Mouse (Mus musculus): Measurements from ENCODE around the gene Sqstm1.
A peak's percentile ranks its signal among the peaks of the same experiment; 100 is the strongest.

The Sqstm1 gene

DNA sequence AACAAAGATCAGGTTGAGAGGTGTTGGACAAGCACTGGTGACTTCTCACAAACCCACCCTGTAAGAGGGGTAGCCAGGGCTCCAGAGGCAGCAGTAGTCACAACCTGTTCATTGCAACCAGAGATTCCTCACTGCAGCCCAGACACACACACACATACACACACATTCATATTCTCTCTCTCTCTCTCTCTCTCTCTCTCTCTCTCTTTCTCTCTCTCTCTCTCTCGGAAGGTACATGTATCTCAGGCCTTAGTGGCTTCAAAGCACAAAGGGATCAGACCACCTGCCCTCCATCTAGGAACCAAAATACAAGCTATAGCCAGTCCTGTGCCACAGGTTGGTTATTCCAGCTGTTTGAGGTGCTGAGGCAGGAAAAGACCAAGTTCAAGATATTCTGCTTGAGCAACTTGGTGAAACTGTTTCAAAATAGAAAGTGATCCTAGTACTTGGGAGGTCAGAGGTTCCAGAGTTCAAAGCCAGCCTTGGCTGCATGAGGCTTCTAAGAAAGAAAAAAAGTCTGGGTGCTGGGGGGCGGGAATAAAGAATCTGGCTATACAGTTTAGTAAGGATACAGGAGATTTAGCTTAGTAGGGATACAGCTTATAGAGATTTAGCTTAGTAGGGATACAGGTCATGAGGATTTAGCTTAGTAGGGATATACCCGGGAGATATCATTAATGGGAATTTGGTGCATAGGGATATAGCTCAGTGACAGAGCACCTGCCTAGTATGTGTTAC is 864 bp upstream of the Sqstm1 start:
- no peak for DNase-seq (ENCODE audit: low read depth, low spot score)

DNA sequence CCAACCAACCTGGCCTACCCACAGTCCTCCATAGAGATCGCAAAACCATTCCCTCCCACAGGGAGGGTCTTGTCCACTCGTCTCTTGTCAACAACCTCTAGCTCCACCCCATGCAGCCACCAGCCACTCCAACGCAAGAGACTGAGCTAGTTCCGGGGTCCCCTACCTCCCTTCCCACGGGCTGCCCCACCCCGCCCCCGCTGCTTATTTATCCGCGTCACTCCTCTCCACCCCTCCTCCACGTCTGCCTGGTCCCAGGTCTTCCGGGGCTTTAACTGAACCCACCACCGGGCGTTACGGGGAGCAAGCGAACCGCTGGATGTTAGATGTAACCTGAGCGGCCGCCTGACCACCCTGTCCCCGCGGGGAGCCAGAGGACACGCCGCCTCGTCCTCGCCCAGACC is 524 bp downstream of the Sqstm1 start:
- peak; percentile 91 for DNase-seq (ENCODE audit: low read depth, low spot score)

DNA sequence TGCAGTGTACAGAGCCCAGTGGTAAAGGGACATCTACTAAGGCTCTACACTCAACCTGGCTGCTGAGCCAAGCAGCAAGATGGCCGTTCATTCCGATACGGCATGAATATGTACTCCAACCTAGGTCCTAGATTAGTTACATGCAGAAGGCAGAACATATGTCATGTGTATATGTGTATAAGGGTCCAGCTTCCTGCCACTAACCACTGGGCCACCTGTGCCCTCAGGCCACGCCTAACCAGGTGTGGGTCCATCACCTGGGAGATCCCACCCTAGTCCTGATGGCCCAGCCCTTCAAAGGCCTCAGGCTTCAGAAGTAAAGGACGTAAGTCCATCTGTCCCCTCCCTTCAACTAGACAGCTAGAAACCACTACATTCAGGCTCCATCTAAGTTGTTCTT is 2.6 kb downstream of the Sqstm1 start:
- no peak for DNase-seq (ENCODE audit: low read depth, low spot score)

DNA sequence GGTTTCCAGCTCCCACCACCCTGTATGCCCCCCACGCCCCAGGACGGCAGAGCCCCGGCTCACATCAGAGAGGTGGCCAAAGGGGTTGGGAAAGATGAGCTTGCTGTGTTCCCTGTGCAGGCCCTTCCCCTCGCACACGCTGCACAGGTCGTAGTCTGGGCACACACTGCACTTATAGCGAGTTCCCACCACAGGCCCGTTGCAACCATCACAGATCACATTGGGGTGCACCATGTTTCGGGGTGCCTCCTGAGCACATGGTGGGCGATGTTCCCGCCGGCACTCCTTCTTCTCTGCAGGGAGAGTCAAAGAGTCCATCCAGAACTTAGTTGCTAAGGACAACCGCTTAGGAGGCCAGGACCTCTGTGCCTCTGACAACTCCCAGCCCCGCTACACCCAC is 3.3 kb downstream of the Sqstm1 start:
- no peak for DNase-seq (ENCODE audit: low read depth, low spot score)

GRCm38 (mm10) chr11:50206037-50206436 is 4.6 kb downstream of the Sqstm1 start:
- no peak for DNase-seq (ENCODE audit: low read depth, low spot score)

GRCm38 (mm10) chr11:50205434-50205833 is 5.2 kb downstream of the Sqstm1 start:
- no peak for DNase-seq (ENCODE audit: low read depth, low spot score)

GRCm38 (mm10) chr11:50203302-50203827 is 7.3 kb downstream of the Sqstm1 start:
- DNase-seq (ENCODE audit: low read depth, low spot score): no peak

DNA sequence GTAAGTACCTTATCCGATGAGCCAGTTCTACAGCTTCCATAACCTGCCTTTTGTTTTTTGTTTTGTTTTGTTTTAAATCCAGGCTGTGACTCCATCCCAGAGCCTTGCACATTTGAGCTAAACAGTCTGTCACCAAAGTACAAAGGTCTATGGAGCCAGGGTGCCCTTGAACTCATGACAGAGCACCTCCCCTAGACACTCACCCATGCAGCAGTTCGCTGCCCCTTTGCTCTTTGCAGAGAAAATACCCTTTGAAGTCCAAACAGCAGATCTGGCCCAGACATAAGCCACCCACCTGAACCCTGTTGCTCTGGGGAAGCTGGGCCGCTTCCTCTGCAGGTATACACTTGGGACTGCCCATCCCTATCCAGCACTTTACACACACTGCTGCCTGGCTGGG is 9.0 kb downstream of the Sqstm1 start:
- no peak for DNase-seq (ENCODE audit: low read depth, low spot score)

DNA sequence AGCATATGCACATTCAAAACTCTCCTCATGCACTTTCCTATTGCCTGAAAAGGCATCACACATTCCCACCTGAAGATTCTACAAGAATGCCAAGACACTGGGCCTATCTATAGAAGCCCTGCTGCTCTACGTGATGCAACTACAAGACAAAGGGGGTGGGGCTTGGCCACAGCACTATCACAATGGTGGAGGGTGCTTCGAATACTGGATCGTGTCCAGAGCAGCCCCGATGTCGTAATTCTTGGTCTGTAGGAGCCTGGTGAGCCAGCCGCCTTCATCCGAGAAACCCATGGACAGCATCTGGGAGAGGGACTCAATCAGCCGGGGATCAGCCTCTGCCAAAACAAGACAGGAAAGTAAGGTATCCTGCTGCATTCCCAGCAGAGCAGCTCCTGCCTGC is 10.0 kb downstream of the Sqstm1 start:
- no peak for DNase-seq (ENCODE audit: low read depth, low spot score)

GRCm38 (mm10) chr11:50198916-50199315 is 11.7 kb downstream of the Sqstm1 start:
- no peak for DNase-seq (ENCODE audit: low read depth, low spot score)

GRCm38 (mm10) chr11:50198219-50198846 is 12.3 kb downstream of the Sqstm1 start:
- no peak for DNase-seq (ENCODE audit: low read depth, low spot score)

DNA sequence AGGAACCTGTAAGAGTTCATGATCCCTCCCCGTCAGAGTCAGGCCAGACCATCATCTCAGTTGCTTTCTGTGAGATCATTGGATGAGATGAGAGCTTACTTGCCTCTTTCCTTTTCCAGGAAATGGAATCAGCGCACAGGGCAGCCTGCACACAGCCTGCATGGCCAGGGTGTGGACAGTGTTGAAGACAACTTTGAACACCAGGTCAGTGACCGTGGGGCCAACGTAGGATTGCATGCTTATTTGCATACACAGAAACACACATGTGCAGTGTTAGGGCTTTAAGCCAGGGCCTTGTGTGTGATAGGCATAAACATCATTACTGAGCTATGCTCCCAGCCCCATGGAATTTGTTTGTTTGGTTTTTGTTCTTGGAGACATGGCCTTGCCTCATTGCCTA is 13.1 kb downstream of the Sqstm1 start:
- DNase-seq (ENCODE audit: low read depth, low spot score): no peak

GRCm38 (mm10) chr11:50194793-50195192 is 15.8 kb downstream of the Sqstm1 start:
- no peak for DNase-seq (ENCODE audit: low read depth, low spot score)

DNA sequence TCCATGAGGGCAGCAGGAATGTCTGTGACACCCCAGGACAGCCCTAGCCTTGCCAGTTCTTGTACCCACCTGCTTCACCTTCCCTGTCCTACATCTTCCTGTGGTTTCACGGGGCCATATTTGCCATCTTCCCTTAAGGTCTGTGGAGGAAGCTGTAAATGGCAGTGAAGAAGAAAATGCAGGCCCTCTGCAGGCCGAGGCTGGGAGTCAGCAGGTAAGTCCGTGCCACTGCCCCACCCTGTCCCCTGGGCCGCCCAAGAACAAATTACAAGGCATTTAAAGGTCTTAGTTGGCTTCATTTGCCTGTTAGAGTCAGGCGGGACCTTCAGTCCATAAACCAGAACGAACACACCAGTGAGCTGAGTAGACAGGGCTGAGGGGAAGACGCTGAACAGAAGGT is 16.6 kb downstream of the Sqstm1 start:
- DNase-seq (ENCODE audit: low read depth, low spot score): no peak

GRCm38 (mm10) chr11:50192278-50192677 is 18.3 kb downstream of the Sqstm1 start:
- DNase-seq (ENCODE audit: low read depth, low spot score): no peak

DNA sequence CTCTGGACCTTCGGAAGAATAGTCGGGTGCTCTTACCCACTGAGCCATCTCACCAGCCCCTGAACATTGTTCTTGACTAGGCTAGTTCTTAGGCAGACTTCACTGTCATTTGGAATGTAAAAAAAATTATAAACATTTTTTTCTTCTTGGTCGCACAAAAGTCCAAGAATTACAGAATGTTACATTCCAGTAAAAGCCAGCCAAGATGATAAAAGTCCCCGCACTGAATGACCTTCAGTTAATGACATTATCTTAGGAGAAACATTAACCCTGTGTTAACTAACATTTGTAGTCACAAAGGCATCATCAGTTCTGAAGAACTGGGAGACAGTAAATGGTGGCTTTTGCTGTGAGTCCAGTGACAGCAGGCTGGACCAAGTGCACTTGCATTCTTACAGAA is 20.3 kb downstream of the Sqstm1 start:
- no peak for DNase-seq (ENCODE audit: low read depth, low spot score)

DNA sequence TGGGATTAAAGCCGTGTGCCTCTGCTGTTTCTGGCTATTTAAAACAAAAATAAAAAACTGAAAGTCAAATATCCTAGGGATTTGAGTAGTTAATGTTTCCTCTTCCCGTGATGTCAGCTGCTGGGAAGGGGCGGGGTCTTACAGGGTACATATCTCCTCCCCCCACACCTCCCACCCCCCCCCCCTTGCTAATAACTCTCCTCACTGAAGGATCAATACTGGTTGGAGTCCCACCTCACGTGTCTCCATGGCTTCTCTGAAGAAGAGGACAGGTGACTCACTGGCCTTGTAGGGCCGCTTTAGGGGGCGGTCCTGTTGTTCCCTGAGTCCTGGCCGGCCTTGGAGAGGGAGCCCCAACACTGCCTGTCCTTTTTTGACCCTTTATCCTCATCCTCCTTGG is 21.9 kb downstream of the Sqstm1 start:
- DNase-seq (ENCODE audit: low read depth, low spot score): no peak

- DNase-seq (ENCODE audit: low read depth, low spot score): no peak
Observed at GRCm38 (mm10) chr11:50184788-50185187, 25.8 kb downstream of the Sqstm1 start.

- DNase-seq (ENCODE audit: low read depth, low spot score): no peak
Observed at GRCm38 (mm10) chr11:50182702-50183101, 27.9 kb downstream of the Sqstm1 start.

- no peak for DNase-seq (ENCODE audit: low read depth, low spot score)
Observed at GRCm38 (mm10) chr11:50180478-50181231, 30.0 kb downstream of the Sqstm1 start.

DNA sequence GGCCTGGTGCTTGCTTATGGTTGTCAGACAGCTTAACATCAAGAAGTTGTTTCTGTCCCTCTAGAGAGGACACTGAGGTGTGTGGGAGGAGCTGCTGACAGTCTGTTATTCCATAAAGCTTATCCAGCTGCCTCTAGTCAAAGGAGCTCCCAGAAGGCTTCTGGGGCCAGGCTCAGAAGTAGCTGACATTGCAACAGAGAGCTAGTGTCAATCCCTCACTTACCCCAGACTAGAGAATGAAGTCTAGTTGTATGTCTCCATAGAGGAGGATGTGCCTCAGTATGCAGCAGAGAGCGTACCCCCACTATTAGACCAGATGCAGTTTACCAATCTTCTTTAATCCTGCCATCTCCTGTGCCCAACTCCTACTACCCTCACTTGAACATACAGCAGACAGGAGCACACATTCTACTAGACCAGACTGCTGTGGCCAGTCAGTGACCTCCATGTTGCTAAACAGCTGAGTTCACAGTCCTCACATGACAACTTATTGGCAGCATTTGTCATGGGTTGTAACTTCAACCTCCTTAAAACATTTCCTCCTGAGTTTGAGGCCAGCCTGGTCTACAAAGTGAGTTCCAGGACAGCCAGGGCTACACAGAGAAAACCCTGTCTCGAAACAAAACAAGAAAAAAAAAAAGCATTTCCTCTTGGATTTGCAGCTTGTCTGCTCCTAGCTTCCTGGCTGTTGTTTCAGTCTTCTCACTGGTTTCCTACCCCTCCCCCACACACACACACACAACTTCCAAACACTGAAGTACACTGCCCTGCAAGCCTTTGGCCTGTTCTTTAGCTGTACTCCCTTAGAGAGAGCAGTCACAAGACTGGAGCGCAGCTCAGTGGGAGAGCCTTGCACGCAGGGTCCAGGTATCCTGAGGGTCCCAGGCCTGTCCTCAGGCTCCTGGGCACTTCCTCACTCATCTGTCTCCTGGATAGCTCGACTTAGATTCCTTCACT is 31.8 kb downstream of the Sqstm1 start:
- no peak for DNase-seq (ENCODE audit: low read depth, low spot score)

All from ES-CJ7 (cell line).